Mouse (Mus musculus) erythroblast, embryonic 14.5 days (primary cell): ENCODE measurements at regions not wholly inside any gene's neighbourhood (a gene's known extent, or its start where the extent isn't known, plus 50 kb on each side); places are given as distances from the start of the nearest gene placed in this dataset.

ENCODE experiments used
- H3K27me3 ChIP-seq: 2 replicates; pipeline ENCODE4 v1.6.1; 2012; ENCODE audit warnings: inconsistent platforms; ENCODE audit not compliant: control insufficient read depth
- H3K36me3 ChIP-seq: 2 replicates; pipeline ENCODE4 v1.6.1; 2012; ENCODE audit warnings: mild to moderate bottlenecking, inconsistent platforms; ENCODE audit not compliant: control insufficient read depth
- H3K4me1 ChIP-seq: 2 replicates; pipeline ENCODE4 v1.6.1; 2012; ENCODE audit warnings: inconsistent platforms; ENCODE audit not compliant: control insufficient read depth
- H3K4me3 ChIP-seq: replicated peaks from 2 replicates; pipeline ENCODE3; 2012; ENCODE audit warnings: moderate library complexity, mild to moderate bottlenecking, inconsistent platforms
- H3K9me3 ChIP-seq: 2 replicates; pipeline ENCODE4 v1.6.1; 2012; ENCODE audit warnings: low read length, inconsistent platforms, mixed read lengths; ENCODE audit not compliant: control insufficient read depth
- GATA1 ChIP-seq: IDR thresholded peaks from 2 replicates; pipeline ENCODE4 v1.6.1; 2012; ENCODE audit warnings: low read length, inconsistent platforms, mixed read lengths
- TAL1 ChIP-seq: IDR thresholded peaks from 3 replicates; pipeline ENCODE4 v1.6.1; 2012; ENCODE audit warnings: low read length, inconsistent platforms, mixed read lengths

GRCm38 (mm10) chr8:91884325-91884724 is 82.5 kb upstream of the Irx3 start:
- Histone ChIP-seq H3K4me3 (no peak overlapping the region), H3K4me1 (peaks cover 18% of the 10 kb centered on the region), H3K27me3 (peaks cover 2% of the 10 kb centered on the region; the same call in 1 of the 2 replicates), H3K9me3 (no peaks in the 10 kb centered on the region), H3K36me3 (no peaks in the 10 kb centered on the region)
- TF ChIP-seq GATA1 (no peak), TAL1 (no peak)

DNA sequence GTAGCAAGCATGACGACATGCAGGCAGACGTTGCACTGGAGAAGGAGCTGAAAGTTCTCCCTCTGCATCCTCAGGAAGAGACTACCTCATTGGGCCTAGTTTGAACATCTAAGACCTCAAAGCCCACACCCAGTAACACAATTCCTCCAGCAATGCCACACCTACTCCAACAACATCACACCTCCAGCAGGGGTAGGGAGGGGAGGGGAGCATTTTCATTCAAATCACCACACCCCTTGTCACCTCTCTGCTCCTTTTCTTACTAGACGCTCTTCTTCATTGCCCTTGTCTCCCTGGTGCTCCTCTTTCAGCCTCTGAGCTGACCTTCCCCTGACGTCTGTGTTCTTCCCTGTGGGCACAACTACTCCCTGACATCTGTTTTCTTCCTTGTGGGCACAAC is 81.1 kb upstream of the Irx3 start:
- Histone ChIP-seq H3K36me3 (no peaks in the 10 kb centered on the region), H3K4me1 (peaks cover 18% of the 10 kb centered on the region), H3K9me3 (no peaks in the 10 kb centered on the region), H3K27me3 (peaks cover 6% of the 10 kb centered on the region), H3K4me3 (no peak overlapping the region)
- TF ChIP-seq GATA1 (no peak), TAL1 (no peak)

GRCm38 (mm10) chr8:91878886-91879285 is 77.0 kb upstream of the Irx3 start:
- Histone ChIP-seq H3K4me1 (peaks cover 11% of the 10 kb centered on the region), H3K27me3 (peaks cover 6% of the 10 kb centered on the region), H3K36me3 (no peaks in the 10 kb centered on the region), H3K4me3 (no peak overlapping the region), H3K9me3 (no peaks in the 10 kb centered on the region)
- TF ChIP-seq TAL1: no peak
- no peak for TF ChIP-seq GATA1

GRCm38 (mm10) chr8:91876161-91876560 is 74.3 kb upstream of the Irx3 start:
- peaks cover 9% of the 10 kb centered on the region for H3K27me3 ChIP-seq
- H3K9me3 ChIP-seq: no peaks in the 10 kb centered on the region
- no peak overlapping the region for H3K4me3 ChIP-seq
- no peaks in the 10 kb centered on the region for H3K36me3 ChIP-seq
- TF ChIP-seq GATA1 (no peak), TAL1 (no peak)
- peaks cover 29% of the 10 kb centered on the region for H3K4me1 ChIP-seq

DNA sequence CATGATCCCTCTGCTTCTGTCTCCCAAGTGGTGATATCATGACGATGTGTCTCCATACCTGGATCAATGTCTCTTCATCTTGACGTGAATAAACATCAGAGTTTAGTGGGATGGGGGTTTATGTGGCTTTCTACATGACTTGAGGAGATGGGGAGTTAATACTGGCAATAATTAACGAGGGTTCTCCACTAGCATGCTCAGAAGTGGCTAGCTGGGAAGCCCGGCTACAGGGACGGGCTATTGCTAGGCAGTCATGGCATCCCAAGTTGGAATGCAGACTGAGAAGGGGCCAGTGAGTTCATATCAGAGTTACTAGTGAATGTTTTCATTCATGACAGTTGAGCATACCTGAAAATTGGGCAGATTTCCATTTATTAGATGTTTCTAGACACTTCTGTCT is 71.4 kb upstream of the Irx3 start:
- Histone ChIP-seq H3K4me1 (peaks cover 29% of the 10 kb centered on the region), H3K4me3 (peak overlapping the region; percentile 46), H3K9me3 (no peaks in the 10 kb centered on the region), H3K27me3 (peaks cover 3% of the 10 kb centered on the region; the same call in 1 of the 2 replicates), H3K36me3 (no peaks in the 10 kb centered on the region)
- TF ChIP-seq TAL1 (no peak), GATA1 (no peak)

DNA sequence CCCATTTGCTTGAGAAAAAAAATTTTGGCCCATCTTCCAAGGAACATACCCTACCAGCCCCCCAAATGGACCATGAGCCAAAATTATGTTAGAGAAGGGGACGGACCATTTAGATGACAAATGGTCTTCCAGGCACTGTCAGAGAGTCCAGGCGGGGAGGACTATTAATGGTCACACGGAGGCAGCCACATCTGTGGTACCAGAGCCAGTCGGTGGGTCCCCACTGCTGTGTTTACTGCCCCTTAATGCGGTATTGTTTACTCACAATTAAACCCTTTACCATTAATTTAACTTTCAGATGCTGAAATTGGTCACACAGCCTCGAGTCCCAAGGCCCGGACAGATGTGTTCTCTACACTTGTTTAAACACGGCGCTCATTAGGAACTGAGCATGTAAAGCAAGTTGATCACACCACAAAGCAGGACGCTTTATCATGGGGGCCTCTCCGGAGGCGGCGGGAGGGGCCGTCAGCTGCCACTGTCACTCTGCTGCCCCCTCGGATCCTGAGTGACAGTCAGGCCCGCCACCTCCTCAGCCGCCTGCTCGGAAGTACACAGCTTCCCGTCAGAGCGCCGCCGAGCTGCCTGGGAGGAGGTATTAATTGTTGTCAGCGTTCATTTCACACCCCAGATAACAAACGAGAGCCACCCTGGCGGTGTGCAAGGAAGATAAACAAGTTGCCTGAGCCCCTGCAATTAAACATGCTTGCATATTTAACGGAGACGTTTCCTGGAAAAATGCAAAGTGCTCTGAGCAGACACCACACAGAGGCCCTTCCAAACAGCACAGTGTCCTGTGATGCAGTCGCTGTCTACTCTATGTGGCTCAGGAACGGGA is 70.6 kb upstream of the Irx3 start:
- peaks cover 29% of the 10 kb centered on the region for H3K4me1 ChIP-seq
- peak overlapping the region; percentile 46 for H3K4me3 ChIP-seq
- H3K27me3 ChIP-seq: peaks cover 3% of the 10 kb centered on the region; the same call in 1 of the 2 replicates
- no peaks in the 10 kb centered on the region for H3K36me3 ChIP-seq
- H3K9me3 ChIP-seq: no peaks in the 10 kb centered on the region
- TF ChIP-seq GATA1 (no peak), TAL1 (no peak)

- Histone ChIP-seq H3K27me3 (peaks cover 36% of the 10 kb centered on the region), H3K4me3 (no peak overlapping the region), H3K36me3 (no peaks in the 10 kb centered on the region), H3K9me3 (no peaks in the 10 kb centered on the region), H3K4me1 (peaks cover 11% of the 10 kb centered on the region)
- no peak for TF ChIP-seq TAL1
- no peak for TF ChIP-seq GATA1
Measured at GRCm38 (mm10) chr8:91867069-91867468, 65.2 kb upstream of the Irx3 start.

- TF ChIP-seq GATA1 (no peak), TAL1 (no peak)
- H3K9me3 ChIP-seq: no peaks in the 10 kb centered on the region
- H3K27me3 ChIP-seq: peaks cover 36% of the 10 kb centered on the region
- no peaks in the 10 kb centered on the region for H3K36me3 ChIP-seq
- H3K4me1 ChIP-seq: peaks cover 2% of the 10 kb centered on the region
- H3K4me3 ChIP-seq: no peak overlapping the region
Measured at GRCm38 (mm10) chr8:91866076-91866475, 64.2 kb upstream of the Irx3 start.

DNA sequence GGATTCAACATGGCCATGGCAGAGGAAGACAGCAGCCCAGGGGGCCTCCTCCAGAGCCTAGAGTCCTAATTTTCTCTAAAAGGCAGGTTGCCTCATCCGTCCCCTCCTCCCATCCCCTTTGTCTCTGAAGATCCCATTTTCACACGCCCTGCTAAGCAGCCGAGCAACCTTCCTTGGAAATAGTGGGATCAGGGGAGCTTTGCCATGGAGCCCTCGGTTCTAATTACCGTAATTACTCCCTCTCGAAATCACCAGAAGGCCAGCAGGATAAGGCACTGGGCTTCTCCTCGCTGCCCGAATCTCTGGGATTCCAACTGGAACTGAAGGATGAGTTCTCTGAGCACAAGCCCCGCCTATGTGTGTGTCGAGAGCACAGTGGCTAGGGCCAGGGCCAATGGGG is 63.5 kb upstream of the Irx3 start:
- Histone ChIP-seq H3K4me3 (no peak overlapping the region), H3K27me3 (peaks cover 37% of the 10 kb centered on the region), H3K36me3 (no peaks in the 10 kb centered on the region), H3K4me1 (peaks cover 2% of the 10 kb centered on the region), H3K9me3 (no peaks in the 10 kb centered on the region)
- TF ChIP-seq GATA1 (no peak), TAL1 (no peak)

- Histone ChIP-seq H3K4me3 (no peak overlapping the region), H3K4me1 (peaks cover 2% of the 10 kb centered on the region), H3K9me3 (no peaks in the 10 kb centered on the region), H3K36me3 (no peaks in the 10 kb centered on the region), H3K27me3 (peaks cover 39% of the 10 kb centered on the region)
- TF ChIP-seq TAL1: no peak
- no peak for TF ChIP-seq GATA1
Measured at GRCm38 (mm10) chr8:91863505-91863904, 61.6 kb upstream of the Irx3 start.
